Mouse (Mus musculus): ENCODE data around the gene Ttll6.
A peak's percentile ranks its signal among the peaks of the same experiment; 100 is the strongest.

Gene Ttll6

GRCm38 (mm10) chr11:96169016-96169415 lies 35.4 kb downstream of the Ttll6 start:
- DNase-seq (ENCODE audit: low spot score): no peak

- DNase-seq (ENCODE audit: low spot score): no peak
Observed at GRCm38 (mm10) chr11:96170711-96171379, 37.3 kb downstream of the Ttll6 start.

- DNase-seq (ENCODE audit: low spot score): no peak
Observed at GRCm38 (mm10) chr11:96171601-96172000, 38.0 kb downstream of the Ttll6 start.

GRCm38 (mm10) chr11:96172511-96173287 lies 39.1 kb downstream of the Ttll6 start:
- no peak for DNase-seq (ENCODE audit: low spot score)

- no peak for DNase-seq (ENCODE audit: low spot score)
Observed at GRCm38 (mm10) chr11:96173288-96173840, 39.8 kb downstream of the Ttll6 start.

GRCm38 (mm10) chr11:96174881-96175280 lies 41.3 kb downstream of the Ttll6 start:
- no peak for DNase-seq (ENCODE audit: low spot score)

GRCm38 (mm10) chr11:96175511-96175910 lies 41.9 kb downstream of the Ttll6 start:
- no peak for DNase-seq (ENCODE audit: low spot score)

- no peak for DNase-seq (ENCODE audit: low spot score)
Observed at GRCm38 (mm10) chr11:96175951-96176530, 42.5 kb downstream of the Ttll6 start.

- DNase-seq (ENCODE audit: low spot score): no peak
Observed at GRCm38 (mm10) chr11:96176841-96177240, 43.3 kb downstream of the Ttll6 start.

- no peak for DNase-seq (ENCODE audit: low spot score)
Observed at GRCm38 (mm10) chr11:96177546-96178174, 44.1 kb downstream of the Ttll6 start.

GRCm38 (mm10) chr11:96178356-96178755 lies 44.8 kb downstream of the Ttll6 start:
- no peak for DNase-seq (ENCODE audit: low spot score)

GRCm38 (mm10) chr11:96178911-96179503 lies 45.4 kb downstream of the Ttll6 start:
- no peak for DNase-seq (ENCODE audit: low spot score)

GRCm38 (mm10) chr11:96181061-96181460 lies 47.5 kb downstream of the Ttll6 start:
- DNase-seq (ENCODE audit: low spot score): no peak

- no peak for DNase-seq (ENCODE audit: low spot score)
Observed at GRCm38 (mm10) chr11:96184233-96184632, 50.6 kb downstream of the Ttll6 start.

GRCm38 (mm10) chr11:96187321-96187720 lies 53.7 kb downstream of the Ttll6 start:
- no peak for DNase-seq (ENCODE audit: low spot score)

GRCm38 (mm10) chr11:96189810-96190522 lies 56.4 kb downstream of the Ttll6 start:
- DNase-seq (ENCODE audit: low spot score): peak; percentile 32

- no peak for DNase-seq (ENCODE audit: low spot score)
Observed at GRCm38 (mm10) chr11:96191132-96191531, 57.5 kb downstream of the Ttll6 start.

- peak; percentile 29 for DNase-seq (ENCODE audit: low spot score)
Observed at GRCm38 (mm10) chr11:96193521-96194400, 60.2 kb downstream of the Ttll6 start, which contains the start of gene Hoxb13. Gene Hoxb13, plus strand, starts transcription at chr11:96194316.

- DNase-seq (ENCODE audit: low spot score): no peak
Observed at GRCm38 (mm10) chr11:96194401-96194710, 60.8 kb downstream of the Ttll6 start.

GRCm38 (mm10) chr11:96194961-96195640 lies 61.5 kb downstream of the Ttll6 start:
- no peak for DNase-seq (ENCODE audit: low spot score)
